Mouse (Mus musculus): ENCODE data around the gene Pabpc4l.
"Not testable (repeated sequence)": the region's sequence is repeated elsewhere in the genome, so short reads cannot be mapped to it uniquely, and the experiment has no call there.

Pabpc4l gene

GRCm38 (mm10) chr3:46447481-46448265, at the start of gene Pabpc4l:
Gene Pabpc4l (minus strand): TSS chr3:46448219.
- no peak for DNase-seq (ENCODE audit: extremely low read depth, low read depth, low spot score)

GRCm38 (mm10) chr3:46490989-46491259, 42.9 kb upstream of the Pabpc4l start:
- DNase-seq (ENCODE audit: extremely low read depth, low read depth, low spot score): no peak

- no peak for DNase-seq (ENCODE audit: extremely low read depth, low read depth, low spot score)
These were observed 42.3 kb upstream of the Pabpc4l start for GRCm38 (mm10) chr3:46490132-46490988.

GRCm38 (mm10) chr3:46486091-46486490, 38.1 kb upstream of the Pabpc4l start:
- not testable (repeated sequence) for DNase-seq (ENCODE audit: extremely low read depth, low read depth, low spot score)

GRCm38 (mm10) chr3:46448266-46448532, 180 bp upstream of the Pabpc4l start:
- no peak for DNase-seq (ENCODE audit: extremely low read depth, low read depth, low spot score)

- DNase-seq (ENCODE audit: extremely low read depth, low read depth, low spot score): no peak
These were observed 16.6 kb downstream of the Pabpc4l start for GRCm38 (mm10) chr3:46431416-46431815.
